Mouse (Mus musculus) embryonic stem cell, embryonic (primary cell): Measurements from ENCODE around the gene Dusp27.

ENCODE experiments used
- CTCF ChIA-PET, 4 experiments: fragments of 300-600 bp in 2 of 4; fragments of 350-600 bp in 2 of 4; sonication (Branson Sonifier 250); formaldehyde crosslinking; loops; one replicate each; lab custom pipeline; 2022; ENCODE audit warnings: inconsistent platforms in 2 of 4; lab: Charles Lee
- POLR2A ChIA-PET, 4 experiments: fragments of 300-600 bp in 2 of 4; fragments of 350-600 bp in 2 of 4; sonication (Branson Sonifier 250); formaldehyde crosslinking; loops; one replicate each; lab custom pipeline; 2022; ENCODE audit warnings: antibody characterized with exemption in 4 of 4, inconsistent platforms in 1 of 4; lab: Charles Lee

Dusp27 gene

GRCm38 (mm10) chr1:166089739-166090138, 38.0 kb downstream of the Dusp27 start:
- CTCF ChIA-PET, result no interaction called here
- POLR2A ChIA-PET, result interaction anchor here in 2 of 4 experiments (0.5 to 1.7 kb wide), 5 partner anchors 10 to 166 kb away, joined by 3 to 6 read pairs (median 5); no protein-coding TSS in a partner anchor

GRCm38 (mm10) chr1:166089337-166089736, 38.4 kb downstream of the Dusp27 start:
- POLR2A ChIA-PET, result interaction anchor here in 1 of 4 experiments (0.5 to 1.7 kb wide), 4 partner anchors 11 to 166 kb away, joined by 3 to 6 read pairs (median 5); no protein-coding TSS in a partner anchor
- CTCF ChIA-PET, result no interaction called here

GRCm38 (mm10) chr1:166088446-166089170, 39.1 kb downstream of the Dusp27 start:
- ChIA-PET POLR2A (interaction anchor here in 1 of 4 experiments (0.7 to 1.7 kb wide), 2 partner anchors 10 to 12 kb away, joined by 3 to 6 read pairs; no protein-coding TSS in a partner anchor), CTCF (no interaction called here)

GRCm38 (mm10) chr1:166077052-166077735, 50.5 kb downstream of the Dusp27 start:
- ChIA-PET POLR2A (interaction anchor here in 1 of 4 experiments (1.7 kb wide), 1 partner anchor 34 kb away, joined by 6 read pairs; no protein-coding TSS in a partner anchor), CTCF (interaction anchor here in 2 of 4 experiments (0.6 to 0.7 kb wide), 2 partner anchors 16 to 298 kb away, joined by 5 to 7 read pairs; no protein-coding TSS in a partner anchor)

- CTCF ChIA-PET, result interaction anchor here in 1 of 4 experiments (0.6 kb wide), 1 partner anchor 984 kb away, joined by 3 read pairs; no protein-coding TSS in a partner anchor
- POLR2A ChIA-PET, result interaction anchor here in 3 of 4 experiments (0.7 to 1.8 kb wide), 7 partner anchors 10 to 1240 kb away, joined by 3 to 6 read pairs (median 3); partner anchors contain the start of gene Pou2f1 (in 1 of the 3)
These were observed 59.8 kb downstream of the Dusp27 start for GRCm38 (mm10) chr1:166067856-166068440.

- POLR2A ChIA-PET, result interaction anchor here in 1 of 4 experiments (1.3 kb wide), 1 partner anchor 61 kb away, joined by 6 read pairs; no protein-coding TSS in a partner anchor
- CTCF ChIA-PET, result no interaction called here
These were observed 63.9 kb downstream of the Dusp27 start for GRCm38 (mm10) chr1:166063870-166064269.

GRCm38 (mm10) chr1:166061532-166061931, 66.2 kb downstream of the Dusp27 start:
- POLR2A ChIA-PET, result interaction anchor here in 3 of 4 experiments (0.5 to 1.7 kb wide), 11 partner anchors 8 to 115 kb away, joined by 3 to 5 read pairs (median 4); partner anchors contain the start of gene Pou2f1 (in 2 of the 3)
- CTCF ChIA-PET, result interaction anchor here in 1 of 4 experiments (0.6 kb wide), 2 partner anchors 16 to 58 kb away, joined by 3 to 7 read pairs; no protein-coding TSS in a partner anchor

- ChIA-PET CTCF (interaction anchor here in 1 of 4 experiments (0.6 kb wide), 1 partner anchor 1729 kb away, joined by 3 read pairs; no protein-coding TSS in a partner anchor), POLR2A (interaction anchor here in 2 of 4 experiments (1.4 to 2.3 kb wide), 4 partner anchors 12 to 58 kb away, joined by 4 to 5 read pairs (median 4); partner anchors contain the start of gene Pou2f1 (in 1 of the 2))
These were observed 67.3 kb downstream of the Dusp27 start for GRCm38 (mm10) chr1:166060406-166060805.

GRCm38 (mm10) chr1:166056098-166056756, 71.5 kb downstream of the Dusp27 start:
- ChIA-PET POLR2A (interaction anchor here in 3 of 4 experiments (0.7 to 2.6 kb wide), 9 partner anchors 8 to 69 kb away, joined by 3 to 9 read pairs (median 3); partner anchors contain the start of gene Pou2f1 (in 2 of the 3)), CTCF (no interaction called here)

GRCm38 (mm10) chr1:166053285-166053955, 74.3 kb downstream of the Dusp27 start:
- CTCF ChIA-PET, result interaction anchor here (0.5 to 1.2 kb wide), 5 partner anchors 25 to 798 kb away, joined by 3 to 12 read pairs (median 3); partner anchors contain the start of gene Pou2f1 (in 1 of the 4)
- POLR2A ChIA-PET, result interaction anchor here in 3 of 4 experiments (0.5 to 1.6 kb wide), 13 partner anchors 8 to 394 kb away, joined by 3 to 5 read pairs (median 3); partner anchors contain the start of gene Pou2f1 (in 2 of the 3)

- CTCF ChIA-PET, result no interaction called here
These were observed 78.5 kb downstream of the Dusp27 start for GRCm38 (mm10) chr1:166049046-166049827.

GRCm38 (mm10) chr1:166048230-166048911, 79.4 kb downstream of the Dusp27 start:
- POLR2A ChIA-PET, result interaction anchor here in 2 of 4 experiments (0.6 to 1.2 kb wide), 6 partner anchors 8 to 46 kb away, joined by 3 to 5 read pairs (median 3); partner anchors contain the start of gene Pou2f1 (in 1 of the 2)
- CTCF ChIA-PET, result interaction anchor here in 1 of 4 experiments (0.6 kb wide), 1 partner anchor 46 kb away, joined by 3 read pairs; the partner anchor contains the start of gene Pou2f1

More at GRCm38 (mm10) chr1:166049046-166049827, 78.5 kb downstream of the Dusp27 start:
- POLR2A ChIA-PET, result interaction anchor here in 2 of 4 experiments (0.6 to 1.2 kb wide), 3 partner anchors 7 to 47 kb away, joined by 3 read pairs; partner anchors contain the start of gene Pou2f1 (in 1 of the 2)
